Mouse (Mus musculus) liver, adult 2 months (tissue): ENCODE measurements around the gene Insig1. TPM values are rescaled to one million over a fixed set of nuclear protein-coding genes. Genes with fewer than 3 reads are reported as not detected.

Experiments used
- DNase-seq: peaks from one replicate; pipeline ENCODE4 v3.0.0-alpha.2; 2011; ENCODE audit warnings: low read depth, low spot score; ENCODE audit errors: extremely low read depth
- H3K27ac ChIP-seq: fragments of 200-500 bp; replicated peaks from 2 replicates; pipeline ENCODE4 v1.5.1; 2012; ENCODE audit warnings: low read depth, mild to moderate bottlenecking, control low read depth, inconsistent platforms, low read length; ENCODE audit not compliant: insufficient read depth
- H3K27me3 ChIP-seq: fragments of 200-500 bp; 2 replicates; pipeline ENCODE4 v1.6.1; 2012; ENCODE audit warnings: mild to moderate bottlenecking, moderate library complexity, low read length, inconsistent platforms; ENCODE audit not compliant: control insufficient read depth, insufficient read depth
- H3K36me3 ChIP-seq: fragments of 200-500 bp; 2 replicates; pipeline ENCODE4 v1.6.1; 2012; ENCODE audit warnings: low read length, inconsistent platforms; ENCODE audit not compliant: control insufficient read depth, insufficient read depth
- H3K4me1 ChIP-seq: fragments of 200-500 bp; 2 replicates; pipeline ENCODE4 v1.6.1; 2011; ENCODE audit warnings: low read length; ENCODE audit not compliant: control insufficient read depth, insufficient read depth
- H3K4me3 ChIP-seq: fragments of 200-500 bp; 2 replicates; pipeline ENCODE4 v1.5.1; 2011; ENCODE audit warnings: low read depth, mild to moderate bottlenecking, control low read depth, low read length, moderate library complexity; ENCODE audit not compliant: insufficient read depth
- H3K79me2 ChIP-seq: fragments of 200-500 bp; 2 replicates; pipeline ENCODE4 v1.6.1; 2012; ENCODE audit warnings: inconsistent platforms, mild to moderate bottlenecking, low read length, moderate library complexity; ENCODE audit not compliant: control insufficient read depth, insufficient read depth
- H3K9ac ChIP-seq: fragments of 200-500 bp; 2 replicates; pipeline ENCODE4 v1.6.1; 2012; ENCODE audit warnings: low read depth, mild to moderate bottlenecking, control low read depth, inconsistent platforms, low read length
- CTCF ChIP-seq: fragments of 200-500 bp; IDR thresholded peaks from 2 replicates; pipeline ENCODE4 v1.5.1; 2011; ENCODE audit warnings: low read depth, low read length, control low read depth
- POLR2A ChIP-seq: fragments of 200-500 bp; IDR thresholded peaks from 2 replicates; pipeline ENCODE4 v1.6.1; 2011; ENCODE audit warnings: low read length, control low read depth; ENCODE audit not compliant: insufficient read depth; ENCODE audit errors: extremely low read depth
- WGBS: fragments of 180-500 bp; shearing (Covaris S2); methylation state at CpG from one replicate; pipeline ENCODE4 v1.1.7; 2018; 5-methylcytosine and 5-hydroxymethylcytosine counted together
- polyA plus RNA-seq: library from polyadenylated mRNA; depleted of rRNA; stranded (reverse); fragments of >200 nt; gene quantifications from 2 replicates; pipeline ENCODE4 v1.2.3, GENCODE M21; 2012; rRNA removed
- total RNA-seq: library from RNA; depleted of rRNA; stranded (reverse); fragments of >200 nt; gene quantifications from 2 replicates; pipeline ENCODE4 v1.2.3, GENCODE M21; 2014; rRNA removed

The Insig1 gene
- total and polyA plus RNA-seq, 2 experiments, result 465 to 566 TPM

DNA sequence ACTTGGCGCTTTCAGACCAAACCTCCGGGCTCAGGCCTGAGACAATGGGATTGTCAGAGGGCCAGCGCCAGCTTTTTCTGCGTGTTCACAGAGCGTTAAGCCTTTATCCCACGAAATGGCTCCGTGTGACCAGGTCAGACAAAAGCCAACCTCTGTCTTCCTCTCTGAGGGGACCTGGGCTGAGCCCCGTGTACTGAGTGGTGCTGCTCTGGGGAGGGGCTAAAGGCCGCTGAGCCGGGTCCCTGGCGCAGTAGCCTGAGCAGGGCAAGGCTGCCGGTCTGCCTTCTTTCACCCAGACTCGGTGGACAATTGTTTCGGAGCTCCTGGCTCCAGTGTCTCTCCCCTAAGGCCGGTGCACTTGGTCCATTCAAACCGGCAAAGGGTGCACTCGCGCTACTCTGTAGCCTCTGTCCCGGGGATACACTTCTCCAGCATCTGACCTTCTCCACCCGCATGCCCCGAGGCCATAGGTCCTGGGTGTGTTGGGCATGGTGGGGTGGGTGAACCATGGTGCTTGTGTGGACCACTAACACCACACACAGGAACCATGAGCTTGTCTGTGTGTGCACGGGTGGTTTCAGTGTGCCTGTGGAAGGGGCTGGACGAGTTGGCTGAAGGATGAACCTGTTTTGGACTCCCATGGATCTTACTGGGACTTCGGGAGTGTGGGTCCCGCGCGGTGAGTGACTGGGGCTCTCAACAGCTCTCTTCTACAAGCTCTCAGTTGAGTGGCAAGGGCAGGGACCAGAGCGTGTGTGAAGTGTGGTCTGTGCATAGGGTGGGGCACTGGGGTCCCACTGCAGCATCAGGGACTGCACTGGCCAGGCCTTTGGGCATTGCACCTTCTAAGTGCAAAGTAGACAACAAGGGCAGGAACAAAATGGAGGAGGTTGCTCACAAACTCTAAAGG is 53.4 kb downstream of the Insig1 start:
- peaks cover 21% of the 10 kb centered on the region for H3K27me3 ChIP-seq
- TF ChIP-seq CTCF (no peak), POLR2A (no peak)

More for the DNA sequence above, 53.4 kb downstream of the Insig1 start:
- H3K9ac ChIP-seq, result no peak overlapping the region
- H3K79me2 ChIP-seq, result no peaks in the 10 kb centered on the region
- WGBS, result 5% methylated on average over 28 of the region's 28 CpGs
- H3K4me1 ChIP-seq, result no peaks in the 10 kb centered on the region
- no peaks in the 10 kb centered on the region for H3K36me3 ChIP-seq
- H3K4me3 ChIP-seq, result no peak overlapping the region
- no peak overlapping the region for H3K27ac ChIP-seq
- no peak for DNase-seq

Other genes with a start within 250 kb of the Insig1 start
- gene Htr5a, start 229.2 kb upstream of the Insig1 start, total RNA-seq, result not detected in 2 replicates
- not detected in 2 replicates for gene Htr5a, start 229.2 kb upstream of the Insig1 start, polyA plus RNA-seq
- gene En2, start 94.3 kb downstream of the Insig1 start, total RNA-seq, result under 0.01 and 0.13 TPM in 2 replicates
- gene En2, start 94.3 kb downstream of the Insig1 start, polyA plus RNA-seq, result 0.02 TPM in 1 of 2 replicates, not detected in the other
- gene Cnpy1, start 174.4 kb downstream of the Insig1 start, total RNA-seq, result under 0.01 and 0.13 TPM in 2 replicates
- gene Cnpy1, start 174.4 kb downstream of the Insig1 start, polyA plus RNA-seq, result not detected in 2 replicates
- gene Rbm33, start 245.8 kb downstream of the Insig1 start, total RNA-seq, result 17.1 and 22.6 TPM in 2 replicates
- 13.3 and 16.1 TPM in 2 replicates for gene Rbm33, start 245.8 kb downstream of the Insig1 start, polyA plus RNA-seq